Mouse (Mus musculus) embryonic facial prominence, embryonic 11.5 days (tissue): ENCODE measurements at regions not wholly inside any gene's neighbourhood (a gene's known extent, or its start where the extent isn't known, plus 50 kb on each side); places are given as distances from the start of the nearest gene placed in this dataset.

Source experiments
- ATAC-seq: fragments of 200-750 bp; cut with Nextera tagmentation; replicated peaks from 2 replicates; pipeline ENCODE4 v1.8.0; 2017; ENCODE audit warnings: low read depth; ENCODE audit not compliant: insufficient number of reproducible peaks, low FRiP score, low TSS enrichment
- DNase-seq: peaks from one replicate; pipeline ENCODE4 v3.0.0-alpha.2; 2015; ENCODE audit warnings: low spot score
- H3K27ac ChIP-seq: fragments of 300-500 bp; sonication (generic); replicated peaks from 2 replicates; pipeline ENCODE4 v1.5.1; 2014; ENCODE audit warnings: mild to moderate bottlenecking, low read depth, low read length, control low read depth
- H3K27me3 ChIP-seq: fragments of 300-500 bp; sonication (generic); 2 replicates; pipeline ENCODE4 v1.6.1; 2014; ENCODE audit warnings: mild to moderate bottlenecking, low read length, moderate library complexity, mixed read lengths; ENCODE audit not compliant: control insufficient read depth, insufficient read depth
- H3K36me3 ChIP-seq: fragments of 300-500 bp; sonication (generic); replicated peaks from 2 replicates; pipeline ENCODE4 v1.6.1; 2014; ENCODE audit warnings: low read depth, mild to moderate bottlenecking, low read length, moderate library complexity, mixed read lengths; ENCODE audit not compliant: control insufficient read depth, insufficient read depth
- H3K4me1 ChIP-seq: fragments of 300-500 bp; sonication (generic); 2 replicates; pipeline ENCODE4 v1.6.1; 2014; ENCODE audit warnings: low read length, mixed read lengths; ENCODE audit not compliant: control insufficient read depth, insufficient read depth
- H3K4me2 ChIP-seq: fragments of 300-500 bp; sonication (generic); 2 replicates; pipeline ENCODE4 v1.6.1; 2014; ENCODE audit warnings: low read depth, mild to moderate bottlenecking, control low read depth, low read length, moderate library complexity
- H3K4me3 ChIP-seq: fragments of 300-500 bp; sonication (generic); 2 replicates; pipeline ENCODE4 v1.5.1; 2014; ENCODE audit warnings: low read depth, low read length, control low read depth
- H3K9ac ChIP-seq: fragments of 300-500 bp; sonication (generic); replicated peaks from 2 replicates; pipeline ENCODE4 v1.6.1; 2014; ENCODE audit warnings: mild to moderate bottlenecking, control low read depth, low read length
- H3K9me3 ChIP-seq: fragments of 300-500 bp; sonication (generic); replicated peaks from 2 replicates; pipeline ENCODE4 v1.6.1; 2016; ENCODE audit warnings: mild to moderate bottlenecking, low read length, inconsistent platforms, mixed read lengths; ENCODE audit not compliant: control insufficient read depth
- WGBS: fragments of 180-500 bp; shearing (Covaris S2); extraction: QIAGEN DNeasy Blood & Tissue Kit; methylation state at CpG from one replicate; pipeline ENCODE4 v1.1.7; 2014; 5-methylcytosine and 5-hydroxymethylcytosine counted together

GRCm38 (mm10) chr1:61472579-61473242 lies 165.9 kb upstream of the Pard3b start:
- Histone ChIP-seq H3K4me2 (no peak overlapping the region), H3K36me3 (no peaks in the 10 kb centered on the region), H3K9ac (no peak overlapping the region), H3K27ac (no peak overlapping the region), H3K9me3 (no peaks in the 10 kb centered on the region), H3K4me1 (no peaks in the 10 kb centered on the region), H3K27me3 (no peaks in the 10 kb centered on the region), H3K4me3 (no peak overlapping the region)
- no peak for ATAC-seq
- 83% methylated on average over 13 of the region's 13 CpGs for WGBS
- DNase-seq = no peak

GRCm38 (mm10) chr1:61485459-61485858 lies 153.2 kb upstream of the Pard3b start:
- no peak for ATAC-seq
- Histone ChIP-seq H3K9ac (no peak overlapping the region), H3K4me1 (no peaks in the 10 kb centered on the region), H3K36me3 (no peaks in the 10 kb centered on the region), H3K4me3 (no peak overlapping the region), H3K27me3 (no peaks in the 10 kb centered on the region), H3K27ac (no peak overlapping the region), H3K4me2 (no peak overlapping the region), H3K9me3 (no peaks in the 10 kb centered on the region)
- 96% methylated on average over 3 of the region's 3 CpGs for WGBS
- DNase-seq = no peak

DNA sequence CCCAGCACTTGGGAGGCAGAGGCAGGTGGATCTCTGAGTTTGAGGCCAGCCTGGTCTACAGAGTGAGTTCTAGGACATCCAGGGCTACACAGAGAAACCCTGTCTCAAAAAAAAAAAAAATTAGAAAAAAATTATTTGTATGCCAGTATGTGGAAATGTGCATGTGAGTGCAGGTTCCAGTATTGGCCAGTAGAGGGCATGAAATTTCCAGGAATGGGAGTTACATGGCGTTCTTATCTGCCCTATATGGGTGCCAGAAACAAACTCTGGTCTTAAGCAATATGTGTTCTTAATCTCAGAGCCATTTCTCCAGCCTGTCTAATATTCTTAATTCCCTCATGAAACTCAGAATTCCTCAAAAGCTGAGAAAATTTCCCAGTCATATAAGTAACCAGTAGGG lies 113.7 kb upstream of the Pard3b start:
- WGBS = 75% methylated on average over 1 of the region's 1 CpGs
- no peaks in the 10 kb centered on the region for H3K4me1 ChIP-seq
- H3K27ac ChIP-seq = no peak overlapping the region
- no peak overlapping the region for H3K4me2 ChIP-seq
- H3K4me3 ChIP-seq = no peak overlapping the region
- no peaks in the 10 kb centered on the region for H3K27me3 ChIP-seq
- H3K9ac ChIP-seq = no peak overlapping the region
- H3K36me3 ChIP-seq = no peaks in the 10 kb centered on the region
- no peaks in the 10 kb centered on the region for H3K9me3 ChIP-seq
- DNase-seq = no peak
- ATAC-seq = no peak

DNA sequence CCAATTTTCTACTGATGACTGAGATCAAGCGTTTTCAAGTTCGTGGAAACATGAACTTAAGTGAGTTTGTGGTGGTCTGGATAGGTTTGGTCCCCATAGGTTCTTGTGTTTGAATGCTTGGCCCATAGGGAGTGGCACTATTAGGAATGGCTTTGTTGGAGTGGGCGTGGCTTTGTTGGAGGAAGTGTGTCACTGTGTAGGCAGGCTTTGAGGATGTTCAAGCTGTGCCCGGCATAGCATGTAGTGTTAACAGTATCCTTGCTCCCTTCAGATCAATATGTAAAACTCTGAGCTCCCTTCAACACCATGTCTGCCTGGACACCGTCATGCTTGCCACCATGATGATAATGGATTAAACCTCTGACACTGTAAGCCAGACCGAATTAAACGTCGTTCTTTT lies 112.7 kb upstream of the Pard3b start:
- Histone ChIP-seq H3K27me3 (no peaks in the 10 kb centered on the region), H3K9me3 (no peaks in the 10 kb centered on the region), H3K4me3 (no peak overlapping the region), H3K9ac (no peak overlapping the region), H3K27ac (no peak overlapping the region), H3K36me3 (no peaks in the 10 kb centered on the region), H3K4me1 (no peaks in the 10 kb centered on the region), H3K4me2 (no peak overlapping the region)
- ATAC-seq (no peak), DNase-seq (no peak)
- WGBS = 91% methylated on average over 8 of the region's 8 CpGs

- Histone ChIP-seq H3K27ac (no peak overlapping the region), H3K9ac (no peak overlapping the region), H3K9me3 (no peaks in the 10 kb centered on the region), H3K4me1 (peaks cover 2% of the 10 kb centered on the region; the same call in 1 of the 2 replicates), H3K27me3 (no peaks in the 10 kb centered on the region), H3K4me2 (no peak overlapping the region), H3K4me3 (no peak overlapping the region), H3K36me3 (no peaks in the 10 kb centered on the region)
- DNase-seq (no peak), ATAC-seq (no peak)
- WGBS = 85% methylated on average over 15 of the region's 15 CpGs
Observed at GRCm38 (mm10) chr1:61528757-61529156, 109.9 kb upstream of the Pard3b start.

DNA sequence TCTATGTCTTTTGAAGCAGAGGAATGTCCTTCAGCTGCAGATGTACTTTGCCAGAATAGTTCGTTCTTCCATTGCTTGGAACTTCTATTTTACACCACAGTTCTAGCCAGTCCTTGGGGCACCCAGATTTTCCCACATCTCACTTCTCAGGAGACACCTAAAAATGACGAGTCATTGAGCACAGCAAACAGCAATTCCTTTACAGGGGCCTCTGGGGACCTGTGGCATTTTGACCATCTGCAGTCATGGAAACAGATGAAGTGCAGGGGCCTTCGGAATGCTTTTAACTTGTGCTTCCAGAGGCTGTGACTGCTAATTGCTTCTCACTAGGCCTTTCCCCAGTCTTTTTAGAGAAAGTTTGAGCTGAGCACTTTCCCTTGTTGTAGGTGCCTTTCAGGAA lies 108.5 kb upstream of the Pard3b start:
- Histone ChIP-seq H3K4me3 (no peak overlapping the region), H3K36me3 (no peaks in the 10 kb centered on the region), H3K9ac (no peak overlapping the region), H3K27me3 (no peaks in the 10 kb centered on the region), H3K4me2 (no peak overlapping the region), H3K9me3 (no peaks in the 10 kb centered on the region), H3K27ac (no peak overlapping the region), H3K4me1 (peaks cover 2% of the 10 kb centered on the region; the same call in 1 of the 2 replicates)
- WGBS = 33% methylated on average over 3 of the region's 3 CpGs
- DNase-seq (peak; percentile 49), ATAC-seq (no peak)

DNA sequence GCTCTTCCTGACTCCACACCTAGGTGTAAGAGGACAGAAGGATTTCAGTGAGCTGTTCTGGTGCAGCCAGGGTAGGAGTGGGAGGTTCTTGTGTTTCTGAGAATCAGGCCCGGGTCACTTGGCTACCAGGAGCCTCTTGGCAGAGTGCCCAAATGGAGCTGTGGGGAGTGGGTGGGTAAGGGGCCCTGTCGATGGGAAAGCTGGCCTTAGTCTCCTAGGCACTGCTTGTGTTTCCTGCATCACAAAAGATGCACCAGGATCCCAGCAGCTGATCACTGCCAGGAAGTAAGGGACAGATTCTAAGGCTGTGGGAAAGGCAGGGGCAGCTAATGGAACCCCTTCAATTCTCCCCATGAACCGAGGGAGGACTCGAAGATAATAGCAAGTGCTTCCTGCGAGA lies 107.1 kb upstream of the Pard3b start:
- DNase-seq = peak; percentile 30
- WGBS = 47% methylated on average over 5 of the region's 5 CpGs
- no peak overlapping the region for H3K4me3 ChIP-seq
- no peaks in the 10 kb centered on the region for H3K27me3 ChIP-seq
- H3K36me3 ChIP-seq = no peaks in the 10 kb centered on the region
- no peak for ATAC-seq
- H3K4me1 ChIP-seq = peaks cover 2% of the 10 kb centered on the region; the same call in 1 of the 2 replicates
- no peaks in the 10 kb centered on the region for H3K9me3 ChIP-seq
- no peak overlapping the region for H3K4me2 ChIP-seq
- no peak overlapping the region for H3K9ac ChIP-seq
- no peak overlapping the region for H3K27ac ChIP-seq

DNA sequence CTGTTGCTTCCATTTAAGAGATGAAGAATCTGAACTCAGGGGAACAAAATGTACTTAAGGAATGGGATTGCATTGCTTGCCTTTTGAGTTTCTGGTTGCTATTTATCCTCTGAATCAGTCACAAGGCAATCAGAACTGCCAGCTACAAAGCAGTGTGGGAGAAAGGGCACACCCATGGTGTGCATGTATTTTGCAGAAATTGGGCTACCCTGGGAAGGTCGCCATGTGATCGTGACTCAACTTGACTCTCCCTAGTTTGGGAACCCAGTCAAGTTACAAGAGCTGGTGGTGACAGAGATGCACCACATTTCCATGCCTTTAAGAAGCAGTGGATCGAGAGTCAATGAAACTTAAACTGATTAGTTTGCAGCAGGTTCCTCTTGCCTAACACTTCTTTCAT lies 98.5 kb upstream of the Pard3b start:
- H3K36me3 ChIP-seq = no peaks in the 10 kb centered on the region
- no peak overlapping the region for H3K9ac ChIP-seq
- DNase-seq (no peak), ATAC-seq (no peak)
- no peaks in the 10 kb centered on the region for H3K4me1 ChIP-seq
- H3K9me3 ChIP-seq = no peaks in the 10 kb centered on the region
- no peak overlapping the region for H3K4me3 ChIP-seq
- H3K27ac ChIP-seq = no peak overlapping the region
- no peak overlapping the region for H3K4me2 ChIP-seq
- WGBS = 85% methylated on average over 3 of the region's 3 CpGs
- no peaks in the 10 kb centered on the region for H3K27me3 ChIP-seq
